Mouse (Mus musculus) thymus, postnatal 4 days (tissue): ENCODE measurements at regions not wholly inside any gene's neighbourhood (a gene's known extent, or its start where the extent isn't known, plus 50 kb on each side); places are given as distances from the start of the nearest gene placed in this dataset.

Source experiments
- DNase-seq: peaks from one replicate; pipeline ENCODE4 v3.0.0; 2021

DNA sequence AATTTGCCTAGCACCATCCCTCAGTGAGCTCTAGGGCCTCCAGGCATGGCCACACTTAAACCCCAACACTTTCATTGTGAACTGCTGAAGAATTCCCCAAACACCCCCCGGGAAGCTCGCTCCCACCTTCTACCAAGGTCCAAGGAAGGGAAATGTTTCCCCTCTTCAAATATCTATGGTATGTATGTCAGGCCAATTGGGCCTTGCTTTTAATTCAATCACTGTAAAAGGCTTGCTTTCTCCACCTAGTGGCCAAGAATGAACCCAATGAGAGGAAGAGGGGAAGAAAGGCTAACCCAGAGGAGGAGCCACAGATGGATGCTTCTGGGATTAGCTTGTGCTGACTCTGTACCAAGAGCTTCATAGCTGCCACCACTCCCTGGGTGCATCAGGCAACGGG, 336.3 kb upstream of the Tgfbr2 start:
- no peak for DNase-seq

DNA sequence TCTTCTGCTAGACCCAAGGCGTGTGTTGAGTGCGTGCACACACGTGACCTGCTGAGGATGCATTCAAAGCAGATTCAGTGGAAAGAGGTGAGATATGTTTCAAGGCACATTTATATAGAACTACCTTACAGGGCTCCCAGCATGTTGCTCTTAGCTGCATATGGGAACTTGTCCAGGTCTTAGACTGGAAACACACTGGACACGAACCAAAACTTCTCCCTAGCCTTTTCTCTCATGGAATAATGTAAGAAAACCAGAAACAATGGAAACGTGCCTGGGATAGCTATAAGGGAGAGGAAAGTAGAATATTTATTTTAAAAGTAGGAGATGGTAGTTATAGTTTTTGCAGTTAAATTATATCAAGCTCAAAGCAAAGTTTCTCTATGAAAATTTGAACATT, 332.6 kb upstream of the Tgfbr2 start:
- DNase-seq = no peak

DNA sequence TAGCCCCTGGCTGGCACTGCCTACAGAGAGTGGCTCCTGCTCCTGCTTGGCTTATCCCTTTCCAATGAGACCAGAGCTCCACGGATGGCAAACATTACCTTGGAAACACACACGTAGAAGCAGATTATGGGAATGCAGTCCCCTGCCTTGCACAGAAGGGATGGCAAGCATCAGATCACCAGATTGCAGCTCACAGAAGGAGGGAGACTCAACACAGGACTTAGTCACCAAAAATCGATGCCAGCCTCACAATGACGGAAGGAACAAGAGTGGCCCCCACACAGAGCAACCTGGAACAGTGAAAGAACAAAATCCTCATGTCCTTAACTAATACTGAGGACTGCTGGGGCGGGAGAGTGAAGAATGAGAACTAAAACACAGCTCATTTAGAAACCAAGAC, 327.7 kb upstream of the Tgfbr2 start:
- DNase-seq = no peak

GRCm38 (mm10) chr9:116500951-116501350, 325.8 kb upstream of the Tgfbr2 start:
- no peak for DNase-seq

GRCm38 (mm10) chr9:116491227-116491626, 316.1 kb upstream of the Tgfbr2 start:
- no peak for DNase-seq

DNA sequence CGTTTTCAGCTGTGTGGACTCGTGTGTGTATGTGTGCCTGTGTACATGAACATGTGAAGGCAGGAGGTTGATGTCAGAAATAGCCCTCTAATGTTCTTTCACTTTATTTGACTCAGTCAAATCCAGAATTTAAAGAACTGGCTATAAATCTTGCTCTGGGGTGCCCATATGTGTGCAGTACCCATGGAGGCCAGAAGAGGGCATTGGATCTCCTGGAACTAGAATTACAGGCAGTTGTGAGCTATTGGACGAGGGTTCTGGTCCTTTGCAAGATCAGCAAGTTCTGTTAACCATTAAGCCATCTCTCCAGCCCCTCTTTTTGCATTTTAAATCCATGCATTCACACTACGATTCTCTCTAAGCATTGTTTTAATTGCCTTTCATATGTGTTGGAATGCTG, 314.6 kb upstream of the Tgfbr2 start:
- DNase-seq = peak; percentile 72

- no peak for DNase-seq
These were observed 314.1 kb upstream of the Tgfbr2 start for GRCm38 (mm10) chr9:116489273-116489672.

DNA sequence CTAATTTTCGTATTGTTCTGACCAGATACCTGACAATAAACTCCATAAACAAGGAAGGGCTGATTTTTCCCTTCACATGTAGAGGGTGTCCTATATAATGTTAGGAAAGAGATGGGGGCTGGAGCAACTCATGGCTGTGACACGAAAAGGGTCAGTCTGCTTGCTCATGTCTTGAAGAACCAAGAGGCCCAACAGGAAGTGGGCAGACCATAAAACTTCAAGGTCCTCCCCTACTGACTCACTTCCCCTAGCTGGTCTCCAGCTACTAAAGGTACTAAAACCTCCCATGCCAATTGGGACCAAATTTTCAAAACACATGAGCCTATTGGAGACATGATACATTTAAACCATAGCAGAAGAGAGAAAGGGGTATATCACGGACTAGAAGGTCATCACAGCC, 302.1 kb upstream of the Tgfbr2 start:
- no peak for DNase-seq

DNA sequence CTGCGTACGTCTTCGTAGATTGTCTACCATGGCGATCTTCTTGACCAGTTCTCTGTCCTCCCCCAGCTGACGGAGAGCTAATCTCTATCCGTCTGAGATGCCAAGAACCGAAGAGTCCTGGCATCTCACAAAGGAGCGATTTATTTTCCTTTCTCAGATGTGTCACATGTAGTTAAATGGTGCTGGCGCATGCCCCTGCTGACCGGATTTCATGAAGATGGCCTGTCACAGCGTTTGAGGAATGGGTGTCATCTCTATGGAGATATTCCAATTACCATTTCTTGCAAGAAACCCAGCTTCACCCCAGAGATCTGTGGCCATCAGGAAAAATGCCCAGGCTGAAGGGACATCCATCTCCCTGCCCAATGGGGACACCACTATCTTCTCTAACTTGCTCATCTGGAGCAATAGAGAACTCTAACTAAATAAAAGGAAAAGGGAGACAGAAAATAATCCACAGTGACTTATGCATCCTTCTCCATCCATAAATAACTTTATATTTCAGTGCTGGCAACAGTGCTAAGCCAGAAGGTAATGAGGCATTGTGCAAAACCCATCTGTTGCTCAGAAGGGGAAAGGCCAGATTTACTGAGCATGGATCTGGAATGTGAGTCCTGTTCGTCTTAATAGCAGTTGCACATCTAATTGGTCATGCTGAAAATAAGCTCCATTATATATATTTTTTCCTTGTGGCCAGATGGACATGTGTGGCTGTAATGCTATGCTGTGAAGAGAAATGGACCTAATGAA, 300.2 kb upstream of the Tgfbr2 start:
- DNase-seq = no peak

DNA sequence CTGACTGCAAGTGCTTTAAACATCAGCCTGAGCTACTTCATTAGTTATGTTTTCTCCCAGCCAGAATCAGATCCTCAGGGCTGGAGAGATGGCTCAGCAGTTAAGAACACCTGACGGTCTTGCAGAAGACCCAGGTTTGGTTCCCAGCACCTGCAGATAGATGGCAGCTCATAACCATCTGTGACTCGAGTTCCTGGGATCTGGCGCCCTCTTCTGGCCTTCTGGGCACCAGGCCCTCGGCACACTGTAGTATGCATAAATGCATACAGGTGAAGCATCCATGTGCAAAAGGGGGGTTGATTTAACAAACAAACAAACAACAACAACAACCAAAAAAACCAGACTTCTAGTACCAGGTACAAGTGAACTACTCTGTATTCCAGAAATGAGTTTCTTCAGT, 297.7 kb upstream of the Tgfbr2 start:
- DNase-seq = peak; percentile 42

- DNase-seq = no peak
These were observed 293.6 kb upstream of the Tgfbr2 start for GRCm38 (mm10) chr9:116468569-116469250.

DNA sequence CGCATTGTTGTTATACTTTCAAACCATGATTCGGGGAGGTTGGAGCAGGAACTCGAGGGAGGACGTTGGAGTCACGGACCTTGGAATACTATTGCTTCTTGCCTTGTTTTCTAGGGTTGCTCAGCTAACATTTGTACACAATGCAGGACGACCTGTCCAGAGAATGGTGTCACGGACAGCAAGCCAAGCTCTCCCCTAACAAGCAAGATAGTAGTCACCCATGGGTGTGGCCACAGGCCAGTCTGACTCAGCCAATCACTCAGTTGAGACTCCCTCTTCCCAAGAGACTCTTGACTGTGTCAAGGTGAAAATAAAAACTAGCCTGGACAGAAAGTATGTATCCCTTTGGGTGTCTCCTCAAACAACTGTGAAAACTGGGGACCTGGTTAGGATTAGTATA, 291.2 kb upstream of the Tgfbr2 start:
- no peak for DNase-seq

- no peak for DNase-seq
These were observed 289.5 kb upstream of the Tgfbr2 start for GRCm38 (mm10) chr9:116464626-116465025.

DNA sequence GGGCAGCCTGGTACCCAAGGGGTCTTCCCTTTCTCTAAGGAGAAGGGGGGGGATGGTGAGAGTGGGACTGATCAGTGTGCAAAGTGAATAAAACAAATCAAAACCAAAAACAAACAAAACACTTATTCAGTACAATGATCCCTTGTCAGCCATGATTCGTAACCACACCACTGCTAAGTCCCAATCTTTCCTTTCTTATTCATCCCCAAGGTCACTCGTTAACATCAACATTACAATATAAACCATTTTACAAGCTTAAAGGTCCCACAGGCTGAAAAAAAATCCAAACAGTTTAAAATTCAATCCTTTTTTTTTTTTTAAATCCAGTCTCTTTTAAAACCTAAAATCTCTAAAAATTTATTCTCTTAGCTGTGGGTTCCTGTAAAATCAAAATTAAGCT, 287.1 kb upstream of the Tgfbr2 start:
- DNase-seq = no peak

DNA sequence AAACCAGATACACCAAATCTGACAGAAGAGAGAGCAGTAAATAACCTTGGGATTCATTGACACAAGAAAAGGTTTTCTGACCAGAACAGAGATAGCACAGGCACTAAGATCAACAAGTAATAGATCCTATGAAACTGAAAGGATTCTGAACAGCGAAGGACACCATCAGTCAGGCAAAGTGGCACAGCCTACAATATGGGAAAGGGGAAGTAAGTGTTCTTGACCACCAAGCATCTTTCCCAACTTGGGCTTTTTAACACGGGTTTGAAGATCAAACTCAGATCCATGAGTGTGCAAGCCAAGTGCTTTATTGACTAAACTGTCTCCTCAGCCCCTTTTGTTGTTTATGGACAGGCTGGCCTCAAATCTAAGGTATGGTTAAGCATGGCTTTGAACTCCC, 284.9 kb upstream of the Tgfbr2 start:
- no peak for DNase-seq

DNA sequence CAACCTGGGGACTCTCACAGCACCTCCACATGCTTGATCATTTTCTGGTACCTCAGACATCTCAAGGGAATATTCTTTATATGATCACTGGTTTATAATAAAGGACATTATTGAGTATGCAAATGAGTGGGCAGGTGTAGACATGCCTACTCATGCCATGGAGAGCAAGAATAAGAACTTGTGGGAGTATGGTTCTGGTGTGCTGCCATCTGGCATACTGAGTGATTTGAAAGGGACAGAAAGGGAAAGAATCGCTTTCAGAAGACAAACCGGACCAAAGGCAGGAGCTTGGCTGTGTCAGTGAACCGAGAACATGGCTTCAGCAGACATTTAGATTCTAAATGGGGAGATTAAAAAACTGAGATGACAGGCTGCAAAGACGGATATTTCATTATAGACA, 276.9 kb upstream of the Tgfbr2 start:
- DNase-seq = no peak

DNA sequence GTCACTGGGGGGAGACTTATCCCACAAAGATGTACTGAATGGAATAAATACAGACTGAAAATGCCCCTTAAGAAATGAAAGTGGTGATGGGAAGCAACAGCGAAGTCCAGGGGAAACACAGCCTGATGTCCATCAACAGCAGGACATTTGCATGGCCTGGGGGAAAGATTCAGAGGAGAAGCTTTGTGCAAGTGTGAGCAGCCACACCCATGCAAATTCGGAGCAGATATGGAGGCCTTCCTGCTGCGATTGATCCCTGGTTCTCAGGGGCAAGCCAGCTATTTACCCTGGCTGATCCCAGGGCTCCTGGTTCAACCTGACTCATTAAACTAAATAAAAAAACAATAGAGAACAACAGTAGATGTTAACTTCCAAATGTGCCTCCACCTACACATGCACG, 275.7 kb upstream of the Tgfbr2 start:
- DNase-seq = no peak

- no peak for DNase-seq
These were observed 272.6 kb upstream of the Tgfbr2 start for GRCm38 (mm10) chr9:116447734-116448133.

- DNase-seq = no peak
These were observed 263.4 kb upstream of the Tgfbr2 start for GRCm38 (mm10) chr9:116438580-116438979.

- DNase-seq = no peak
These were observed 259.3 kb upstream of the Tgfbr2 start for GRCm38 (mm10) chr9:116434414-116434813.

DNA sequence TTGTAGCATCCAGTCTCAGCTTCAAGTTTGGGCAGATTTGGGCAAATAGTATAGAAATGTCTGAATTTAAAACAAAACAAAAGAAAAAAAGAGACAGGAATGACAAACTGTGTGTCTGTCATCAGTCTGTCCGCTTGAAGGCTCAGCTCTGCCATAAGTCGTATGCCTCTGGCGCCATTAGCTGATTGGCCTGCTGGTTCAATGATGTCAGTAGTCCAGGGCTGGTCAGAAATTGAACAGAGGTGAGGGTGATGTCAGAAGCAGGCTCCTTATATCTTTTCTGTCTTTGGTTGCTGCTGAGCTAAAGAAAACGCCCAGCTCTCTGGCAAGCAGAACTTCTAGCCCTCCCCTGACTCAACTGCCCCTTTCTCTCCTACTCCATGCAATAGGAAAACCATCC, 253.9 kb upstream of the Tgfbr2 start:
- DNase-seq = no peak

GRCm38 (mm10) chr9:116428475-116428874, 253.3 kb upstream of the Tgfbr2 start:
- no peak for DNase-seq

GRCm38 (mm10) chr9:116427278-116427677, 252.1 kb upstream of the Tgfbr2 start:
- peak; percentile 19 for DNase-seq

DNA sequence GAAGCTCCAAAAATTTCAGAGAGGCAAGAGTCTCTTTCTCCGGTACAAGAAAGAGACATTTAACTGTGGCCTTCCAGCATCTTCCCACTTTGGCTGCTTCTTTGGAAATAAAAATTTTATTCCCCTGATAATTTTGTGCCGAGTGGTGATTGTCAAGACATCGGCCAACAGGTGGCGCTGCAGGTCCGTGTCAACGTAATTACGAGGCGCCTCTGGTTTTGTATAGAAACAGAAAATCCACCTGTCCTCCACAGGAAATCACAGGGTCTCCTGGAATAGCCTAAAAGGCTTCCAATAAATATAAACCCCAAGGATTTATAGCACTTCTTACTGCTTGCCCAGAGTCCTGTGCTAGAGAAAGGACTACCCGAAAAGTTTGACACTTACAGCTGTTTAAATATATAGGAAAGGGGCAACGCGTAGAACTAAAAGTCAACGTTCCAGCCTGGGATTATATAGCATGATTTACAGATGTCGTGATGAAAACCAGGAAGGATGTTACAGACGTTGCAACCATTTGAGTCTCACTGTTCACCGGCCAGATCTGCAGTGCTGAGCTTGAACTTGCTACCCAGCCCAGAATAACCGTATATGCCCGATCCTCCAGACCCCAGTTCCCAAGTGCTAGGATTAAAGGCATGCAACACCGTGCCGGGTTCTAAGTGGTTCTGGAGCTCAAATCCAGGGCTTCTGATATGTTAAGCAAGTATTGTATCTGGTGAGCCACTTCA, 251.3 kb upstream of the Tgfbr2 start:
- peak; percentile 92 for DNase-seq
